9 mouse cellular contexts compared by ENCODE assay signal in genomic region chr1:43337168-43337784, GRCm38 (mm10).
DNase-seq lines count a peak whose midpoint lies in the region; ATAC-seq lines count a peak whose summit lies in the region.
"Had no signal": no experiment of that assay in that cellular context is flagged by ENCODE, and none has a peak within 500 bp of the region (broad histone marks: within the 10 kb centered on the region; RNA-seq: fewer than 3 reads in every experiment).

No protein-coding gene starts in this region.

- no peak overlapping the region for H3K9ac ChIP-seq in liver, embryonic 11.5 days (ENCODE audit: low read depth, low read length)
- no peak overlapping the region for H3K9ac ChIP-seq in kidney, embryonic 16.5 days (replicated peaks; ENCODE audit: low read length)
- H3K9ac ChIP-seq in hindbrain, embryonic 16.5 days (ENCODE audit: low read depth, low read length): no peak overlapping the region
- H3K9ac ChIP-seq in midbrain, embryonic 16.5 days (ENCODE audit: low read depth, low read length): no peak overlapping the region
- H3K9ac ChIP-seq: neural tube, embryonic 12.5 days had no signal

- peaks cover 8% of the 10 kb centered on the region for H3K9me3 ChIP-seq in liver, embryonic 11.5 days (ENCODE audit: control insufficient read depth, low read length)
- peaks cover 18% of the 10 kb centered on the region for H3K9me3 ChIP-seq in kidney, embryonic 16.5 days (ENCODE audit: low read length)
- no peaks in the 10 kb centered on the region for H3K9me3 ChIP-seq in hindbrain, embryonic 16.5 days (ENCODE audit: control insufficient read depth, low read length)
- peaks cover 2% of the 10 kb centered on the region; the same call in 1 of the 2 replicates for H3K9me3 ChIP-seq in midbrain, embryonic 16.5 days (replicated peaks; ENCODE audit: control insufficient read depth, low read length, poor library complexity, severe bottlenecking)

- no peak for ATAC-seq in liver, embryonic 11.5 days (replicated peaks; ENCODE audit: low FRiP score)
- peak; percentile 91 for ATAC-seq in kidney, embryonic 16.5 days (ENCODE audit: low FRiP score, low TSS enrichment)
- no peak for ATAC-seq in hindbrain, embryonic 16.5 days
- ATAC-seq in midbrain, embryonic 16.5 days: no peak

- H3K27ac ChIP-seq in liver, embryonic 11.5 days (ENCODE audit: low read depth, low read length): no peak overlapping the region
- peak overlapping the region; percentile 79 for H3K27ac ChIP-seq in kidney, embryonic 16.5 days (ENCODE audit: low read length)
- H3K27ac ChIP-seq in hindbrain, embryonic 16.5 days (ENCODE audit: low read depth, low read length): no peak overlapping the region
- H3K27ac ChIP-seq in midbrain, embryonic 16.5 days (ENCODE audit: low read length): no peak overlapping the region
- H3K27ac ChIP-seq: neural tube, embryonic 12.5 days had no signal

- WGBS in liver, embryonic 11.5 days: 85% methylated on average over 3 of the region's 3 CpGs
- WGBS in kidney, embryonic 16.5 days: 60% methylated on average over 3 of the region's 3 CpGs
- WGBS in hindbrain, embryonic 16.5 days: 75% methylated on average over 3 of the region's 3 CpGs
- 95% methylated on average over 3 of the region's 3 CpGs for WGBS in midbrain, embryonic 16.5 days

- no peaks in the 10 kb centered on the region for H3K27me3 ChIP-seq in liver, embryonic 11.5 days (replicated peaks; ENCODE audit: control insufficient read depth, insufficient read depth, low read length)
- no peaks in the 10 kb centered on the region for H3K27me3 ChIP-seq in kidney, embryonic 16.5 days (ENCODE audit: insufficient read depth, low read length)
- no peaks in the 10 kb centered on the region for H3K27me3 ChIP-seq in hindbrain, embryonic 16.5 days (replicated peaks; ENCODE audit: control insufficient read depth, insufficient read depth, low read length)
- H3K27me3 ChIP-seq in midbrain, embryonic 16.5 days (ENCODE audit: control insufficient read depth, insufficient read depth, low read depth, low read length): no peaks in the 10 kb centered on the region
- H3K27me3 ChIP-seq: neural tube, embryonic 12.5 days had no signal

- no peaks in the 10 kb centered on the region for H3K36me3 ChIP-seq in liver, embryonic 11.5 days (ENCODE audit: control insufficient read depth, insufficient read depth, low read length)
- no peaks in the 10 kb centered on the region for H3K36me3 ChIP-seq in kidney, embryonic 16.5 days (ENCODE audit: insufficient read depth, low read length)
- H3K36me3 ChIP-seq in hindbrain, embryonic 16.5 days (ENCODE audit: control insufficient read depth, insufficient read depth, low read length): no peaks in the 10 kb centered on the region
- H3K36me3 ChIP-seq in midbrain, embryonic 16.5 days (ENCODE audit: control insufficient read depth, insufficient read depth, low read length): no peaks in the 10 kb centered on the region
- H3K36me3 ChIP-seq: neural tube, embryonic 12.5 days had no signal

- H3K4me3 ChIP-seq in liver, embryonic 11.5 days (ENCODE audit: low read depth, low read length): no peak overlapping the region
- H3K4me3 ChIP-seq in kidney, embryonic 16.5 days (ENCODE audit: low read length): no peak overlapping the region
- H3K4me3 ChIP-seq in hindbrain, embryonic 16.5 days (ENCODE audit: low read length): no peak overlapping the region
- no peak overlapping the region for H3K4me3 ChIP-seq in midbrain, embryonic 16.5 days (ENCODE audit: low read depth, low read length)
- H3K4me3 ChIP-seq: neural tube, embryonic 12.5 days had no signal

- no peaks in the 10 kb centered on the region for H3K4me1 ChIP-seq in liver, embryonic 11.5 days (replicated peaks; ENCODE audit: control insufficient read depth, insufficient read depth, low read length)
- H3K4me1 ChIP-seq in kidney, embryonic 16.5 days (ENCODE audit: insufficient read depth, low read length): peaks cover 24% of the 10 kb centered on the region
- no peaks in the 10 kb centered on the region for H3K4me1 ChIP-seq in hindbrain, embryonic 16.5 days (ENCODE audit: control insufficient read depth, insufficient read depth, low read depth, low read length)
- no peaks in the 10 kb centered on the region for H3K4me1 ChIP-seq in midbrain, embryonic 16.5 days (ENCODE audit: control insufficient read depth, insufficient read depth, low read length)
- H3K4me1 ChIP-seq: neural tube, embryonic 12.5 days had no signal

- peak; percentile 32 for DNase-seq in liver
- no peak for DNase-seq in liver, embryonic 11.5 days (ENCODE audit: low spot score)
- peak; percentile 69 to 89 for DNase-seq in heart, adult 18-20 months
- peak; percentile 67 for DNase-seq in skeletal muscle tissue, adult 2 months (ENCODE audit: low read depth, low spot score)
- no peak for DNase-seq in layer of hippocampus, postnatal 25 days (ENCODE audit: extremely low spot score in 1 of 2, low spot score in 1 of 2)

- H3K4me2 ChIP-seq in liver, embryonic 11.5 days: no peak overlapping the region
- no peak overlapping the region for H3K4me2 ChIP-seq in kidney, embryonic 16.5 days (replicated peaks; ENCODE audit: low read depth, low read length)
- no peak overlapping the region for H3K4me2 ChIP-seq in hindbrain, embryonic 16.5 days (ENCODE audit: low read length)
- H3K4me2 ChIP-seq in midbrain, embryonic 16.5 days (ENCODE audit: low read length): no peak overlapping the region
- H3K4me2 ChIP-seq: neural tube, embryonic 12.5 days had no signal

Comparison
In these comparisons a context has a peak if more than half of its experiments do, and no peak if none do; other contexts are left out.
1. DNase-seq: peak in liver (single experiment), heart, adult 18-20 months (2 of 2) and skeletal muscle tissue, adult 2 months (single experiment); none in liver, embryonic 11.5 days (single experiment) and layer of hippocampus, postnatal 25 days (0 of 2).